Mouse (Mus musculus): ENCODE data around the gene Tanc2.

The Tanc2 gene

GRCm38 (mm10) chr11:105927065-105928030 is 337.6 kb downstream of the Tanc2 start:
- no peak for DNase-seq (ENCODE audit: low spot score)

GRCm38 (mm10) chr11:105928171-105928570 is 338.4 kb downstream of the Tanc2 start:
- no peak for DNase-seq (ENCODE audit: low spot score)

GRCm38 (mm10) chr11:105931380-105931779 is 341.6 kb downstream of the Tanc2 start:
- no peak for DNase-seq (ENCODE audit: low spot score)

- no peak for DNase-seq (ENCODE audit: low spot score)
Measured at GRCm38 (mm10) chr11:105933746-105934145, 344.0 kb downstream of the Tanc2 start.

GRCm38 (mm10) chr11:105934303-105934711 is 344.5 kb downstream of the Tanc2 start:
- no peak for DNase-seq (ENCODE audit: low spot score)

GRCm38 (mm10) chr11:105934816-105935215 is 345.0 kb downstream of the Tanc2 start:
- DNase-seq (ENCODE audit: low spot score), result no peak

GRCm38 (mm10) chr11:105935496-105935895 is 345.7 kb downstream of the Tanc2 start:
- no peak for DNase-seq (ENCODE audit: low spot score)

- peak; percentile 21 for DNase-seq (ENCODE audit: low spot score)
Measured at GRCm38 (mm10) chr11:105936200-105936599, 346.4 kb downstream of the Tanc2 start.

GRCm38 (mm10) chr11:105936974-105937373 is 347.2 kb downstream of the Tanc2 start:
- DNase-seq (ENCODE audit: low spot score), result peak; percentile 6

- peak; percentile 7 for DNase-seq (ENCODE audit: low spot score)
Measured at GRCm38 (mm10) chr11:105938771-105939170, 349.0 kb downstream of the Tanc2 start.

GRCm38 (mm10) chr11:105941973-105942372 is 352.2 kb downstream of the Tanc2 start:
- DNase-seq (ENCODE audit: low spot score), result no peak

GRCm38 (mm10) chr11:105943133-105944102 is 353.6 kb downstream of the Tanc2 start:
- DNase-seq (ENCODE audit: low spot score), result no peak

GRCm38 (mm10) chr11:105944126-105944621 is 354.4 kb downstream of the Tanc2 start:
- no peak for DNase-seq (ENCODE audit: low spot score)

GRCm38 (mm10) chr11:105944770-105945672 is 355.2 kb downstream of the Tanc2 start:
- no peak for DNase-seq (ENCODE audit: low spot score)

- DNase-seq (ENCODE audit: low spot score), result no peak
Measured at GRCm38 (mm10) chr11:105946694-105947154, 356.9 kb downstream of the Tanc2 start.

GRCm38 (mm10) chr11:105948255-105948654 is 358.5 kb downstream of the Tanc2 start:
- no peak for DNase-seq (ENCODE audit: low spot score)

- no peak for DNase-seq (ENCODE audit: low spot score)
Measured at GRCm38 (mm10) chr11:105950519-105950918, 360.7 kb downstream of the Tanc2 start.

GRCm38 (mm10) chr11:105951601-105952044 is 361.8 kb downstream of the Tanc2 start:
- no peak for DNase-seq (ENCODE audit: low spot score)

GRCm38 (mm10) chr11:105952111-105952510 is 362.3 kb downstream of the Tanc2 start:
- no peak for DNase-seq (ENCODE audit: low spot score)

- DNase-seq (ENCODE audit: low spot score), result no peak
Measured at GRCm38 (mm10) chr11:105952911-105953386, 363.2 kb downstream of the Tanc2 start, which contains the start of gene Cyb561. Cyb561 (minus strand) TSS chr11:105953336.

GRCm38 (mm10) chr11:105953402-105953801 is 363.6 kb downstream of the Tanc2 start:
- DNase-seq (ENCODE audit: low spot score), result no peak

Data from urinary bladder, postnatal 10 days (tissue).